Mouse (Mus musculus) hindbrain, embryonic 15.5 days (tissue): ENCODE results near the gene Orc3. TPM values are rescaled to one million over a fixed set of nuclear protein-coding genes. Genes with fewer than 3 reads are reported as not detected.

Source experiments
- ATAC-seq: fragments of 200-750 bp; cut with Nextera tagmentation; 2 replicates; pipeline ENCODE4 v1.8.0; 2017; ENCODE audit warnings: low read depth, moderate number of reproducible peaks, moderate TSS enrichment; ENCODE audit not compliant: low FRiP score
- H3K27ac ChIP-seq: fragments of 300-500 bp; sonication (generic); replicated peaks from 2 replicates; pipeline ENCODE4 v1.5.1; 2015; ENCODE audit warnings: mild to moderate bottlenecking, inconsistent platforms
- H3K27me3 ChIP-seq: fragments of 300-500 bp; sonication (generic); 2 replicates; pipeline ENCODE4 v1.6.1; 2015; ENCODE audit warnings: control low read depth, inconsistent platforms
- H3K36me3 ChIP-seq: fragments of 300-500 bp; sonication (generic); 2 replicates; pipeline ENCODE4 v1.6.1; 2015; ENCODE audit warnings: control low read depth, inconsistent platforms
- H3K4me1 ChIP-seq: fragments of 300-500 bp; sonication (generic); replicated peaks from 2 replicates; pipeline ENCODE4 v1.6.1; 2015; ENCODE audit warnings: control low read depth, inconsistent platforms
- H3K4me2 ChIP-seq: fragments of 300-500 bp; sonication (generic); 2 replicates; pipeline ENCODE4 v1.6.1; 2015; ENCODE audit warnings: moderate library complexity, mild to moderate bottlenecking, inconsistent platforms
- H3K4me3 ChIP-seq: fragments of 300-500 bp; sonication (generic); 2 replicates; pipeline ENCODE4 v1.5.1; 2015; ENCODE audit warnings: mild to moderate bottlenecking, inconsistent platforms
- H3K9ac ChIP-seq: fragments of 300-500 bp; sonication (generic); 2 replicates; pipeline ENCODE4 v1.6.1; 2015; ENCODE audit warnings: inconsistent platforms
- H3K9me3 ChIP-seq: fragments of 300-500 bp; sonication (generic); 2 replicates; pipeline ENCODE4 v1.6.1; 2016; ENCODE audit warnings: control low read depth, inconsistent platforms
- WGBS: fragments of 180-500 bp; shearing (Covaris S2); methylation state at CpG from one replicate; pipeline ENCODE4 v1.1.7; 2015; 5-methylcytosine and 5-hydroxymethylcytosine counted together
- polyA plus RNA-seq: library from polyadenylated mRNA; unstranded; fragments of >200 nt; fragmentation: Nextera tagmentation; extraction: Ambion mirVana; gene quantifications from 2 replicates; pipeline ENCODE4 v1.2.1, GENCODE M21; 2015

The Orc3 gene
- polyA plus RNA-seq, result 75.1 and 76.6 TPM in 2 replicates

- Histone ChIP-seq H3K27me3 (no peaks in the 10 kb centered on the region), H3K4me3 (peak within 1 kb of the TSS; percentile 90), H3K36me3 (no peaks in the 10 kb centered on the region), H3K9me3 (no peaks in the 10 kb centered on the region), H3K4me2 (peak within 1 kb of the TSS; percentile 82), H3K9ac (peak within 1 kb of the TSS; percentile 83), H3K27ac (peak within 1 kb of the TSS; percentile 89), H3K4me1 (peaks cover 27% of the 10 kb centered on the region)
- under 1% methylated on average over 42 of the region's 42 CpGs for WGBS
- peak; percentile 99 for ATAC-seq
Observed at GRCm38 (mm10) chr4:34614630-34615094, at the start of gene Orc3, which contains the start of gene Rars2. Gene Orc3, minus strand, starts transcription at chr4:34614944. Gene Rars2, plus strand, starts transcription at chr4:34614957.

DNA sequence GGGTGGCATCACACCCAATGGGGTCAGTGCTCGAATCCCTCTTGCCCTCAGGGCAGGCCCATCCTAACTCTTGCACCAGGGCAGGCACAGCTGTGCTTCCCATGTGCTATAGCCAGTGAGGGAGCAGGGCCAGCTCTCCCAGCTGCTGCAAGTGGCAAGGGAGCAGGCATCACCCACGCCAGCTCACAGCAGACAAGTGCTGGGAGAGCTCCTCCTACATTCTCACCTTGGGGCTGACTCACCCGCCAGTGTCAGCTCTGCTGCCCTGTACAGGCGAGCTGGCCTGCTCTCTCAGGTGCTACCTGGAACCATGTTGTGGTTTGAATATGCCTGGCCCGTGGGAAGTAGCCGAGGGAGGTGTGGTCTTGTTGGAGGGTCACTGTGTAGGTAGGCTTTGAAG is 47.2 kb upstream of the Orc3 start:
- 88% methylated on average over 6 of the region's 6 CpGs for WGBS
- H3K27ac ChIP-seq, result no peak overlapping the region
- no peaks in the 10 kb centered on the region for H3K4me1 ChIP-seq
- no peak overlapping the region for H3K4me3 ChIP-seq
- no peak overlapping the region for H3K9ac ChIP-seq
- H3K9me3 ChIP-seq, result no peaks in the 10 kb centered on the region
- no peak overlapping the region for H3K4me2 ChIP-seq
- H3K27me3 ChIP-seq, result no peaks in the 10 kb centered on the region
- H3K36me3 ChIP-seq, result peaks cover 75% of the 10 kb centered on the region
- 0 out of 2 replicates have a peak, but pooled peaks have one; percentile 15 for ATAC-seq

GRCm38 (mm10) chr4:34661514-34661913 is 46.8 kb upstream of the Orc3 start:
- Histone ChIP-seq H3K27ac (no peak overlapping the region), H3K27me3 (no peaks in the 10 kb centered on the region), H3K9me3 (no peaks in the 10 kb centered on the region), H3K4me1 (no peaks in the 10 kb centered on the region), H3K4me2 (no peak overlapping the region), H3K4me3 (no peak overlapping the region), H3K36me3 (peaks cover 75% of the 10 kb centered on the region), H3K9ac (no peak overlapping the region)
- 98% methylated on average over 2 of the region's 2 CpGs for WGBS
- no peak for ATAC-seq

GRCm38 (mm10) chr4:34659012-34659411 is 44.3 kb upstream of the Orc3 start:
- Histone ChIP-seq H3K27me3 (no peaks in the 10 kb centered on the region), H3K9ac (no peak overlapping the region), H3K27ac (no peak overlapping the region), H3K4me3 (no peak overlapping the region), H3K36me3 (peaks cover 76% of the 10 kb centered on the region), H3K9me3 (no peaks in the 10 kb centered on the region), H3K4me2 (no peak overlapping the region), H3K4me1 (no peaks in the 10 kb centered on the region)
- 92% methylated on average over 2 of the region's 2 CpGs for WGBS
- ATAC-seq, result no peak

- no peaks in the 10 kb centered on the region for H3K9me3 ChIP-seq
- H3K36me3 ChIP-seq, result peaks cover 72% of the 10 kb centered on the region
- no peak overlapping the region for H3K4me2 ChIP-seq
- no peak overlapping the region for H3K4me3 ChIP-seq
- no peak overlapping the region for H3K27ac ChIP-seq
- H3K27me3 ChIP-seq, result no peaks in the 10 kb centered on the region
- H3K4me1 ChIP-seq, result no peaks in the 10 kb centered on the region
- no peak overlapping the region for H3K9ac ChIP-seq
- no peak for ATAC-seq
- WGBS, result 95% methylated on average over 10 of the region's 10 CpGs
Observed at GRCm38 (mm10) chr4:34656101-34656500, 41.4 kb upstream of the Orc3 start.

DNA sequence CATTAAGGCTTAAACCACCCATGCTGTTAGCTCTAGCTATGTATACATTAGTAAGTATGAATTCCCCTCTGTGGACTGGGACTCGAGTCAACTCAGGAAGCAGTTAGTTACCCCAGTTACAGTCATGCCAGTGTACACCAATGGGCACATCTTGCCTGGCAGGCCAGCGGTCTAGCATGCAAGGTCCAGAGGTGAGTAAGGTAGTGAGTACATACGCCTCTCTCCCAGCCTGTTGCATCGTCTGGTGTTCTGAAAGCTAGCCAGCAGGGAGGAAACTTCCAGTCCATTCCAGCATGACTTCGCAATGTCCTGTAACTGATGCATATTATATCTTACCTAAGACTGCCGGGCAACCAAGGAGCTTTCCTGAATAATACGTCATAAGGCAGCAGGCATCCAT is 38.4 kb upstream of the Orc3 start:
- H3K27me3 ChIP-seq, result no peaks in the 10 kb centered on the region
- no peak overlapping the region for H3K27ac ChIP-seq
- no peaks in the 10 kb centered on the region for H3K4me1 ChIP-seq
- 94% methylated on average over 7 of the region's 7 CpGs for WGBS
- H3K4me2 ChIP-seq, result no peak overlapping the region
- no peak for ATAC-seq
- H3K9me3 ChIP-seq, result no peaks in the 10 kb centered on the region
- H3K4me3 ChIP-seq, result no peak overlapping the region
- H3K36me3 ChIP-seq, result peaks cover 52% of the 10 kb centered on the region
- no peak overlapping the region for H3K9ac ChIP-seq

DNA sequence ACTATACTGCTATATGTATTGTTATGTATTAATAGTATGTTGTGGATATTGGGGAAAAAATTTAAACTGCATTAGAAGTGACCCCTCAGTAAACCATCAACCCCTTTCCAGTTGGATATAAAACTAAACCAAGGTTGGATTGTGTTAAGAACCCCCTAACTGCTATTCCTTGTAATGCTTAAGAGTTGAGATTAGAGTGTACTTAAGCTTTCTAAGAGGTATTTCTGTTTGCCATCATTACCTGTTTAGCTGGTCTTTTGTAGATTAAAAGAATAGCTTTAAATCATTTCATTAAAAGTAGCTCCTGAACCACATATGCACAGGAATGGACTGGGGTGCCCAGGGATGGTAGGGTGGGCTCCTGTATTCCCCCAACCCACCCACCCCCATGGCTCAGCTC is 30.0 kb upstream of the Orc3 start:
- Histone ChIP-seq H3K36me3 (peaks cover 51% of the 10 kb centered on the region), H3K27ac (no peak overlapping the region), H3K4me3 (no peak overlapping the region)

GRCm38 (mm10) chr4:34640731-34641130 is 26.0 kb upstream of the Orc3 start:
- H3K4me3 ChIP-seq, result no peak overlapping the region
- no peaks in the 10 kb centered on the region for H3K9me3 ChIP-seq
- H3K4me2 ChIP-seq, result no peak overlapping the region
- peaks cover 37% of the 10 kb centered on the region for H3K36me3 ChIP-seq
- no peaks in the 10 kb centered on the region for H3K4me1 ChIP-seq
- 99% methylated on average over 3 of the region's 3 CpGs for WGBS
- no peak for ATAC-seq
- H3K9ac ChIP-seq, result no peak overlapping the region
- no peak overlapping the region for H3K27ac ChIP-seq
- no peaks in the 10 kb centered on the region for H3K27me3 ChIP-seq

More for the DNA sequence above, 30.0 kb upstream of the Orc3 start:
- no peak overlapping the region for H3K9ac ChIP-seq
- ATAC-seq, result no peak
- no peaks in the 10 kb centered on the region for H3K4me1 ChIP-seq
- no peak overlapping the region for H3K4me2 ChIP-seq
- H3K9me3 ChIP-seq, result no peaks in the 10 kb centered on the region
- H3K27me3 ChIP-seq, result no peaks in the 10 kb centered on the region

GRCm38 (mm10) chr4:34639745-34640364 is 25.1 kb upstream of the Orc3 start:
- no peaks in the 10 kb centered on the region for H3K9me3 ChIP-seq
- peaks cover 37% of the 10 kb centered on the region for H3K36me3 ChIP-seq
- H3K4me1 ChIP-seq, result no peaks in the 10 kb centered on the region
- no peak overlapping the region for H3K27ac ChIP-seq
- 90% methylated on average over 5 of the region's 5 CpGs for WGBS
- H3K27me3 ChIP-seq, result no peaks in the 10 kb centered on the region
- no peak overlapping the region for H3K9ac ChIP-seq
- ATAC-seq, result no peak
- H3K4me3 ChIP-seq, result no peak overlapping the region
- H3K4me2 ChIP-seq, result no peak overlapping the region

GRCm38 (mm10) chr4:34637851-34638250 is 23.1 kb upstream of the Orc3 start:
- Histone ChIP-seq H3K27ac (no peak overlapping the region), H3K4me3 (no peak overlapping the region), H3K9ac (no peak overlapping the region), H3K4me1 (no peaks in the 10 kb centered on the region), H3K36me3 (peaks cover 38% of the 10 kb centered on the region), H3K4me2 (no peak overlapping the region), H3K9me3 (no peaks in the 10 kb centered on the region), H3K27me3 (no peaks in the 10 kb centered on the region)
- WGBS, result 81% methylated on average over 4 of the region's 4 CpGs
- ATAC-seq, result no peak

- H3K27me3 ChIP-seq, result no peaks in the 10 kb centered on the region
- no peak overlapping the region for H3K4me3 ChIP-seq
- WGBS, result 96% methylated on average over 7 of the region's 7 CpGs
- no peaks in the 10 kb centered on the region for H3K4me1 ChIP-seq
- no peak overlapping the region for H3K27ac ChIP-seq
- peaks cover 39% of the 10 kb centered on the region for H3K36me3 ChIP-seq
- no peaks in the 10 kb centered on the region for H3K9me3 ChIP-seq
- H3K4me2 ChIP-seq, result no peak overlapping the region
- ATAC-seq, result no peak
- no peak overlapping the region for H3K9ac ChIP-seq
Observed at GRCm38 (mm10) chr4:34637386-34637785, 22.6 kb upstream of the Orc3 start.

GRCm38 (mm10) chr4:34636036-34636435 is 21.3 kb upstream of the Orc3 start:
- 85% methylated on average over 5 of the region's 5 CpGs for WGBS
- no peak for ATAC-seq

DNA sequence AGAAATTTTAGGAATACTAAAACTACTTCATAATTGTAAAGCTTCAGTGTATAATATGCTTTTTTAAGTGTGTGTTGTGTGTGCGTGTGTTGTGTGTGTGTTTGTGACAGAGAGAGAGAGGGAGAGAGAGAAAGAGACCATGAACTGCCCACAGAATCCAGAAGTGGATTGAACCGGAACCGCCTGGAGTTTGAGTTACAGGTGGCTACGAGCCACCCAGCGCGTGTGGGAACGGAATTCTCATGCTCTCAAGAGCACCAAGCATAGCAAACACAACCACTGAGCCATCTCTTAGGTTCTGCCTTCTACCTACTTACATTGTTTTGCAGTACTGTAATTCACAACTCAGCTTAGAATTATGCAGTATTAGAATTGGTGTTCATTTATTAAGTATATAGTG is 19.4 kb upstream of the Orc3 start:
- H3K36me3 ChIP-seq, result peaks cover 28% of the 10 kb centered on the region
- H3K9ac ChIP-seq, result no peak overlapping the region
- no peak overlapping the region for H3K4me3 ChIP-seq
- WGBS, result 96% methylated on average over 7 of the region's 7 CpGs
- H3K9me3 ChIP-seq, result no peaks in the 10 kb centered on the region
- no peaks in the 10 kb centered on the region for H3K27me3 ChIP-seq
- ATAC-seq, result no peak
- no peaks in the 10 kb centered on the region for H3K4me1 ChIP-seq
- no peak overlapping the region for H3K4me2 ChIP-seq
- no peak overlapping the region for H3K27ac ChIP-seq

More at GRCm38 (mm10) chr4:34636036-34636435, 21.3 kb upstream of the Orc3 start:
- H3K36me3 ChIP-seq, result peaks cover 36% of the 10 kb centered on the region
- no peaks in the 10 kb centered on the region for H3K27me3 ChIP-seq
- H3K9ac ChIP-seq, result no peak overlapping the region
- H3K4me2 ChIP-seq, result no peak overlapping the region
- no peaks in the 10 kb centered on the region for H3K9me3 ChIP-seq
- H3K4me3 ChIP-seq, result no peak overlapping the region
- no peaks in the 10 kb centered on the region for H3K4me1 ChIP-seq
- no peak overlapping the region for H3K27ac ChIP-seq
